Mouse (Mus musculus) heart, embryonic 12.5 days (tissue): ENCODE results near the gene Cfap97d1. TPM values are rescaled to one million over a fixed set of nuclear protein-coding genes. Genes with fewer than 3 reads are reported as not detected.

Experiments used
- ATAC-seq: fragments of 200-750 bp; cut with Nextera tagmentation; 2 replicates; pipeline ENCODE4 v1.8.0; 2017; ENCODE audit warnings: moderate TSS enrichment, moderate library complexity; ENCODE audit not compliant: insufficient number of reproducible peaks, low FRiP score
- H3K27ac ChIP-seq: fragments of 300-500 bp; sonication (generic); 2 replicates; pipeline ENCODE4 v1.5.1; 2016; ENCODE audit warnings: mild to moderate bottlenecking, moderate library complexity; ENCODE audit not compliant: poor library complexity, severe bottlenecking
- H3K27me3 ChIP-seq: fragments of 300-500 bp; sonication (generic); replicated peaks from 2 replicates; pipeline ENCODE4 v1.6.1; 2016; ENCODE audit warnings: mild to moderate bottlenecking, moderate library complexity
- H3K36me3 ChIP-seq: fragments of 300-500 bp; sonication (generic); 2 replicates; pipeline ENCODE4 v1.6.1; 2016; ENCODE audit warnings: mild to moderate bottlenecking, moderate library complexity
- H3K4me1 ChIP-seq: fragments of 300-500 bp; sonication (generic); replicated peaks from 2 replicates; pipeline ENCODE4 v1.6.1; 2016; ENCODE audit warnings: mild to moderate bottlenecking
- H3K4me2 ChIP-seq: fragments of 300-500 bp; sonication (generic); 2 replicates; pipeline ENCODE4 v1.6.1; 2016; ENCODE audit warnings: mild to moderate bottlenecking, moderate library complexity
- H3K4me3 ChIP-seq: fragments of 300-500 bp; sonication (generic); 2 replicates; pipeline ENCODE4 v1.5.1; 2016; ENCODE audit warnings: mild to moderate bottlenecking
- H3K9ac ChIP-seq: fragments of 300-500 bp; sonication (generic); 2 replicates; pipeline ENCODE4 v1.6.1; 2016; ENCODE audit warnings: mild to moderate bottlenecking, moderate library complexity
- H3K9me3 ChIP-seq: fragments of 300-500 bp; sonication (generic); replicated peaks from 2 replicates; pipeline ENCODE4 v1.6.1; 2016; ENCODE audit warnings: mild to moderate bottlenecking, moderate library complexity
- WGBS: fragments of 180-500 bp; shearing (Covaris S2); methylation state at CpG from one replicate; pipeline ENCODE4 v1.1.7; 2016; 5-methylcytosine and 5-hydroxymethylcytosine counted together
- polyA plus RNA-seq: library from polyadenylated mRNA; unstranded; fragments of >200 nt; fragmentation: Nextera tagmentation; extraction: Ambion mirVana; gene quantifications from 2 replicates; pipeline ENCODE4 v1.2.1, GENCODE M21; 2016

Cfap97d1 gene
- polyA plus RNA-seq, 1 experiment from 2014 or later, result not detected

- peaks cover 9% of the 10 kb centered on the region; the same call in 1 of the 2 replicates for H3K27me3 ChIP-seq
- no peak overlapping the region for H3K4me2 ChIP-seq
- H3K9me3 ChIP-seq, result no peaks in the 10 kb centered on the region
- no peak for ATAC-seq
- WGBS, result 78% methylated on average over 8 of the region's 8 CpGs
- H3K9ac ChIP-seq, result no peak overlapping the region
- no peak overlapping the region for H3K4me3 ChIP-seq
- H3K36me3 ChIP-seq, result no peaks in the 10 kb centered on the region
- H3K27ac ChIP-seq, result no peak overlapping the region
- 0 out of 2 replicates have a peak, but pooled peaks cover 5% of the 10 kb centered on the region for H3K4me1 ChIP-seq
Measured at GRCm38 (mm10) chr11:102034887-102035286, 50.8 kb downstream of the Cfap97d1 start.

GRCm38 (mm10) chr11:102035456-102035960 is 51.4 kb downstream of the Cfap97d1 start:
- Histone ChIP-seq H3K27ac (no peak overlapping the region), H3K4me3 (no peak overlapping the region), H3K36me3 (no peaks in the 10 kb centered on the region), H3K9ac (no peak overlapping the region), H3K4me1 (no peaks in the 10 kb centered on the region), H3K4me2 (no peak overlapping the region), H3K27me3 (0 out of 2 replicates have a peak, but pooled peaks cover 3% of the 10 kb centered on the region), H3K9me3 (no peaks in the 10 kb centered on the region)
- ATAC-seq, result no peak
- 67% methylated on average over 5 of the region's 5 CpGs for WGBS

- 54% methylated on average over 7 of the region's 7 CpGs for WGBS
- H3K9ac ChIP-seq, result no peak overlapping the region
- H3K27me3 ChIP-seq, result 0 out of 2 replicates have a peak, but pooled peaks cover 3% of the 10 kb centered on the region
- ATAC-seq, result no peak
- H3K9me3 ChIP-seq, result no peaks in the 10 kb centered on the region
- no peak overlapping the region for H3K4me2 ChIP-seq
- H3K36me3 ChIP-seq, result no peaks in the 10 kb centered on the region
- H3K4me1 ChIP-seq, result no peaks in the 10 kb centered on the region
- H3K4me3 ChIP-seq, result no peak overlapping the region
- no peak overlapping the region for H3K27ac ChIP-seq
Measured at GRCm38 (mm10) chr11:102036336-102036735, 52.3 kb downstream of the Cfap97d1 start.

- no peak overlapping the region for H3K27ac ChIP-seq
- no peaks in the 10 kb centered on the region for H3K36me3 ChIP-seq
- H3K4me2 ChIP-seq, result no peak overlapping the region
- no peak overlapping the region for H3K9ac ChIP-seq
- no peak overlapping the region for H3K4me3 ChIP-seq
- ATAC-seq, result no peak
- H3K27me3 ChIP-seq, result 0 out of 2 replicates have a peak, but pooled peaks cover 3% of the 10 kb centered on the region
- no peaks in the 10 kb centered on the region for H3K4me1 ChIP-seq
- 71% methylated on average over 6 of the region's 6 CpGs for whole genome bisulfite sequencing
- H3K9me3 ChIP-seq, result no peaks in the 10 kb centered on the region
Measured at GRCm38 (mm10) chr11:102037789-102038188, 53.7 kb downstream of the Cfap97d1 start.

- H3K9ac ChIP-seq, result no peak overlapping the region
- H3K4me3 ChIP-seq, result no peak overlapping the region
- H3K27me3 ChIP-seq, result no peaks in the 10 kb centered on the region
- H3K4me2 ChIP-seq, result no peak overlapping the region
- H3K4me1 ChIP-seq, result no peaks in the 10 kb centered on the region
- H3K9me3 ChIP-seq, result no peaks in the 10 kb centered on the region
- no peak for ATAC-seq
- WGBS, result 71% methylated on average over 13 of the region's 13 CpGs
- H3K36me3 ChIP-seq, result no peaks in the 10 kb centered on the region
- H3K27ac ChIP-seq, result no peak overlapping the region
Measured at GRCm38 (mm10) chr11:102039487-102040137, 55.5 kb downstream of the Cfap97d1 start.

GRCm38 (mm10) chr11:102040138-102040524 is 56.1 kb downstream of the Cfap97d1 start:
- no peak overlapping the region for H3K27ac ChIP-seq
- 0% methylated on average over 9 of the region's 9 CpGs for WGBS
- H3K9ac ChIP-seq, result no peak overlapping the region
- ATAC-seq, result peak; percentile 73
- no peak overlapping the region for H3K4me2 ChIP-seq
- no peaks in the 10 kb centered on the region for H3K27me3 ChIP-seq
- H3K4me3 ChIP-seq, result no peak overlapping the region
- H3K4me1 ChIP-seq, result no peaks in the 10 kb centered on the region
- H3K9me3 ChIP-seq, result peaks cover 1% of the 10 kb centered on the region; the same call in 1 of the 2 replicates
- no peaks in the 10 kb centered on the region for H3K36me3 ChIP-seq

- H3K4me3 ChIP-seq, result no peak overlapping the region
- H3K9me3 ChIP-seq, result peaks cover 6% of the 10 kb centered on the region
- 66% methylated on average over 4 of the region's 4 CpGs for WGBS
- no peaks in the 10 kb centered on the region for H3K4me1 ChIP-seq
- H3K4me2 ChIP-seq, result no peak overlapping the region
- H3K9ac ChIP-seq, result no peak overlapping the region
- no peaks in the 10 kb centered on the region for H3K36me3 ChIP-seq
- no peaks in the 10 kb centered on the region for H3K27me3 ChIP-seq
- no peak for ATAC-seq
- no peak overlapping the region for H3K27ac ChIP-seq
Measured at GRCm38 (mm10) chr11:102040646-102041045, 56.6 kb downstream of the Cfap97d1 start.

- WGBS, result 46% methylated on average over 5 of the region's 5 CpGs
- no peak within 1 kb of the TSS for H3K4me3 ChIP-seq
- no peak within 1 kb of the TSS for H3K27ac ChIP-seq
- no peak within 1 kb of the TSS for H3K9ac ChIP-seq
- no peak within 1 kb of the TSS for H3K4me2 ChIP-seq
- peaks cover 14% of the 10 kb centered on the region for H3K9me3 ChIP-seq
- ATAC-seq, result no peak
- no peaks in the 10 kb centered on the region for H3K27me3 ChIP-seq
- H3K36me3 ChIP-seq, result no peaks in the 10 kb centered on the region
- H3K4me1 ChIP-seq, result no peaks in the 10 kb centered on the region
Measured at GRCm38 (mm10) chr11:102041350-102041949, 57.4 kb downstream of the Cfap97d1 start, which contains the start of gene Cd300lg. Cd300lg (plus strand) TSS chr11:102041509.

Other genes starting within 250 kb of the Cfap97d1 start
- 10.0 and 10.3 TPM in 2 replicates for gene Etv4, start 198.9 kb upstream of the Cfap97d1 start, polyA plus RNA-seq
- 22.7 and 24.1 TPM in 2 replicates for gene Meox1, start 89.9 kb upstream of the Cfap97d1 start, polyA plus RNA-seq
- 0.77 and 1.6 TPM in 2 replicates for gene Sost, start 17.3 kb upstream of the Cfap97d1 start, polyA plus RNA-seq
- 53.7 and 54.9 TPM in 2 replicates for gene Dusp3, start 2.7 kb downstream of the Cfap97d1 start, polyA plus RNA-seq
- gene Mpp3, start 44.2 kb downstream of the Cfap97d1 start, polyA plus RNA-seq, result 4.1 and 4.5 TPM in 2 replicates
- 1.6 and 1.9 TPM in 2 replicates for gene Cd300lg, start 57.2 kb downstream of the Cfap97d1 start, polyA plus RNA-seq
- 15.4 and 17.8 TPM in 2 replicates for gene Mpp2, start 104.2 kb downstream of the Cfap97d1 start, polyA plus RNA-seq
- not detected in 2 replicates for gene Ppy, start 117.0 kb downstream of the Cfap97d1 start, polyA plus RNA-seq
- not detected in 2 replicates for gene Pyy, start 123.6 kb downstream of the Cfap97d1 start, polyA plus RNA-seq
- 0.11 TPM in 1 of 2 replicates, not detected in the other for gene Nags, start 161.2 kb downstream of the Cfap97d1 start, polyA plus RNA-seq
- gene Tmem101, start 172.1 kb downstream of the Cfap97d1 start, polyA plus RNA-seq, result 36.8 and 37.6 TPM in 2 replicates
- 90.9 and 94.3 TPM in 2 replicates for gene Lsm12, start 201.0 kb downstream of the Cfap97d1 start, polyA plus RNA-seq
- 27.1 and 28.0 TPM in 2 replicates for gene G6pc3, start 205.3 kb downstream of the Cfap97d1 start, polyA plus RNA-seq
- gene Hdac5, start 245.9 kb downstream of the Cfap97d1 start, polyA plus RNA-seq, result 92.2 and 95.9 TPM in 2 replicates